Mouse (Mus musculus) hindbrain, embryonic 13.5 days (tissue): Measurements from ENCODE around the gene Cep19. TPM values are rescaled to one million over a fixed set of nuclear protein-coding genes. Genes with fewer than 3 reads are reported as not detected.

Source experiments
- ATAC-seq: fragments of 200-750 bp; cut with Nextera tagmentation; 2 replicates; pipeline ENCODE4 v1.8.0; 2017; ENCODE audit warnings: moderate TSS enrichment; ENCODE audit not compliant: low FRiP score
- H3K27ac ChIP-seq: fragments of 300-500 bp; sonication (generic); 2 replicates; pipeline ENCODE4 v1.5.1; 2015; ENCODE audit warnings: inconsistent platforms, mild to moderate bottlenecking, moderate library complexity
- H3K27me3 ChIP-seq: fragments of 300-500 bp; sonication (generic); 2 replicates; pipeline ENCODE4 v1.6.1; 2015; ENCODE audit warnings: mild to moderate bottlenecking, inconsistent platforms
- H3K36me3 ChIP-seq: fragments of 300-500 bp; sonication (generic); 2 replicates; pipeline ENCODE4 v1.6.1; 2015; ENCODE audit warnings: mild to moderate bottlenecking, inconsistent platforms
- H3K4me1 ChIP-seq: fragments of 300-500 bp; sonication (generic); replicated peaks from 2 replicates; pipeline ENCODE4 v1.6.1; 2015; ENCODE audit warnings: inconsistent platforms
- H3K4me2 ChIP-seq: fragments of 300-500 bp; sonication (generic); 2 replicates; pipeline ENCODE4 v1.6.1; 2015; ENCODE audit warnings: inconsistent platforms, mild to moderate bottlenecking, moderate library complexity
- H3K4me3 ChIP-seq: fragments of 300-500 bp; sonication (generic); 2 replicates; pipeline ENCODE4 v1.5.1; 2015; ENCODE audit warnings: mild to moderate bottlenecking, inconsistent platforms
- H3K9ac ChIP-seq: fragments of 300-500 bp; sonication (generic); 2 replicates; pipeline ENCODE4 v1.6.1; 2015; ENCODE audit warnings: mild to moderate bottlenecking, inconsistent platforms
- H3K9me3 ChIP-seq: fragments of 300-500 bp; sonication (generic); 2 replicates; pipeline ENCODE4 v1.6.1; 2016; ENCODE audit warnings: inconsistent platforms
- WGBS: fragments of 180-500 bp; shearing (Covaris S2); methylation state at CpG from one replicate; pipeline ENCODE4 v1.1.7; 2015; 5-methylcytosine and 5-hydroxymethylcytosine counted together
- polyA plus RNA-seq: library from polyadenylated mRNA; unstranded; fragments of >200 nt; fragmentation: Nextera tagmentation; extraction: Ambion mirVana; gene quantifications from 2 replicates; pipeline ENCODE4 v1.2.1, GENCODE M21; 2015

The Cep19 gene
- polyA plus RNA-seq, 1 experiment from 2014 or later, result 52.0 TPM

DNA sequence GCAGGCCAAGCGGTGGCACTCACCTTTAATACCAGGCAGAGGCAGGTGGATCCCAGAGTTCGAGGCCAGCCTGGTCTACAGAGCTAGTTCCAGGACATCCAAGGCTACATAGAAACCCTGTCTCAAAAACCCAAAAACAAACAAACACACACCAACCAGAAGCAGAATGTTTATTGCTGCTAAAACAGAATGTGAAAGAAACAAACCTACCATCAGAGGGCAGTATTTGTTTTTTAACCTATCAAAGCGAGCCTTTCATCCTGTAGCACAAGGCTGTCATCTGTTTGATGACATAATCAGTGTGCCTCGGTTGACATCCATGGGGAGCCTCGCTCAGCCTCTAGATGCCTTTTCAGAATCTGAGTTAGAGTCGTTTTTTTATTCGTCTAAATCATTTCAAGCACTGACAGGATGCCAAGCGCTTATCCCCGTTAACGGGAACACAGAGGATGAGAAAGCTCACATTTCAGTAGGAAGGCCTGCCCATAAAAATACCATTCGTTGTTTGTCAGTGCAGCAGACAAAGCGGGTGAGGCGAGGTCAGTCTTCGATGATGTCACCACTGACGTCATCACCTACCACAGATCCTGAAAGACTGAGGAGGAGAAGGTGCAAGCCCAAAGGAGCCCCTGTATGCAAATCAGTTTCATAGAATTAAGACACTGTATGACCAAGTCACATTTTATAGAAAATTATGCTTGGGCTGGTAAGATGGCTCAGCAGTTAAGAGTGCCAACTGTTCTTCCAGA, 11.5 kb downstream of the Cep19 start:
- Histone ChIP-seq H3K4me1 (no peaks in the 10 kb centered on the region), H3K36me3 (peaks cover 39% of the 10 kb centered on the region), H3K4me2 (no peak overlapping the region), H3K27ac (no peak overlapping the region), H3K4me3 (no peak overlapping the region), H3K9ac (no peak overlapping the region), H3K27me3 (no peaks in the 10 kb centered on the region), H3K9me3 (no peaks in the 10 kb centered on the region)
- WGBS, result 80% methylated on average over 15 of the region's 15 CpGs
- ATAC-seq, result no peak

- WGBS, result 74% methylated on average over 23 of the region's 23 CpGs
- no peaks in the 10 kb centered on the region for H3K9me3 ChIP-seq
Measured at GRCm38 (mm10) chr16:32113541-32114218, 14.1 kb downstream of the Cep19 start.

GRCm38 (mm10) chr16:32114406-32114805, 14.8 kb downstream of the Cep19 start:
- Histone ChIP-seq H3K4me2 (no peak overlapping the region), H3K9ac (no peak overlapping the region), H3K9me3 (no peaks in the 10 kb centered on the region), H3K27me3 (no peaks in the 10 kb centered on the region), H3K36me3 (peaks cover 8% of the 10 kb centered on the region), H3K4me1 (no peaks in the 10 kb centered on the region), H3K27ac (no peak overlapping the region), H3K4me3 (no peak overlapping the region)
- no peak for ATAC-seq
- WGBS, result 84% methylated on average over 10 of the region's 10 CpGs

More at GRCm38 (mm10) chr16:32113541-32114218, 14.1 kb downstream of the Cep19 start:
- Histone ChIP-seq H3K4me3 (no peak overlapping the region), H3K27ac (no peak overlapping the region), H3K4me1 (no peaks in the 10 kb centered on the region), H3K9ac (no peak overlapping the region), H3K36me3 (peaks cover 15% of the 10 kb centered on the region), H3K4me2 (no peak overlapping the region), H3K27me3 (no peaks in the 10 kb centered on the region)
- no peak for ATAC-seq

GRCm38 (mm10) chr16:32114968-32115695, 15.5 kb downstream of the Cep19 start:
- Histone ChIP-seq H3K4me1 (no peaks in the 10 kb centered on the region), H3K27me3 (no peaks in the 10 kb centered on the region), H3K4me3 (no peak overlapping the region), H3K36me3 (peaks cover 6% of the 10 kb centered on the region), H3K4me2 (no peak overlapping the region), H3K9me3 (no peaks in the 10 kb centered on the region), H3K9ac (no peak overlapping the region), H3K27ac (no peak overlapping the region)
- WGBS, result 20% methylated on average over 15 of the region's 15 CpGs
- no peak for ATAC-seq

DNA sequence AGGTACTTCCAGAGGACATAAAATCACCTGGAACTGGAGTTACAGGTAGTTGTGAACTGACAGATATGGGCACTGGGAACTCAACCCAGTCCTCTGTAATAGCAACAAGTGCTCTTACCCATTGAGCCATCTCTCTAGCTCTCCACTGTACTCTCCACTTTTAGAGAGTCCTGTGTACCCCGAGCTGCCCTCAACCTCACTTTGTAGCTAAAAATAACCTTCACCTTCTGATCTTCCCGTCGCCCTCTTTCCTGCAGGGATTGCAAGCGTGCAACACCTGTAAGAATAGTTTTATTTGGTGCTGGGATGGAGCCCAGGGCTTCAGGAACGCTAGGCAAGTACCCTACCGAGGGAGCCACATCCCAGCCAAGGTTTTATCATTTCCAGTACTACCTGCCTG, 16.2 kb downstream of the Cep19 start:
- H3K4me3 ChIP-seq, result no peak overlapping the region
- no peaks in the 10 kb centered on the region for H3K27me3 ChIP-seq
- H3K4me2 ChIP-seq, result no peak overlapping the region
- H3K36me3 ChIP-seq, result no peaks in the 10 kb centered on the region
- 62% methylated on average over 6 of the region's 6 CpGs for WGBS
- no peak overlapping the region for H3K9ac ChIP-seq
- H3K9me3 ChIP-seq, result no peaks in the 10 kb centered on the region
- H3K27ac ChIP-seq, result no peak overlapping the region
- no peaks in the 10 kb centered on the region for H3K4me1 ChIP-seq
- no peak for ATAC-seq

GRCm38 (mm10) chr16:32116186-32116585, 16.6 kb downstream of the Cep19 start:
- Histone ChIP-seq H3K27me3 (no peaks in the 10 kb centered on the region), H3K36me3 (no peaks in the 10 kb centered on the region), H3K4me2 (no peak overlapping the region), H3K4me1 (no peaks in the 10 kb centered on the region), H3K4me3 (no peak overlapping the region), H3K27ac (no peak overlapping the region), H3K9me3 (no peaks in the 10 kb centered on the region), H3K9ac (no peak overlapping the region)
- ATAC-seq, result no peak
- WGBS, result 73% methylated on average over 5 of the region's 5 CpGs

GRCm38 (mm10) chr16:32120454-32120853, 20.9 kb downstream of the Cep19 start:
- H3K27ac ChIP-seq, result no peak overlapping the region
- no peak overlapping the region for H3K4me3 ChIP-seq
- no peaks in the 10 kb centered on the region for H3K4me1 ChIP-seq
- WGBS, result 78% methylated on average over 3 of the region's 3 CpGs
- H3K27me3 ChIP-seq, result no peaks in the 10 kb centered on the region
- no peaks in the 10 kb centered on the region for H3K9me3 ChIP-seq
- H3K36me3 ChIP-seq, result no peaks in the 10 kb centered on the region
- no peak overlapping the region for H3K9ac ChIP-seq
- ATAC-seq, result no peak
- H3K4me2 ChIP-seq, result no peak overlapping the region

- no peaks in the 10 kb centered on the region for H3K36me3 ChIP-seq
- no peak overlapping the region for H3K4me2 ChIP-seq
- no peaks in the 10 kb centered on the region for H3K27me3 ChIP-seq
- 95% methylated on average over 7 of the region's 7 CpGs for WGBS
- no peak overlapping the region for H3K4me3 ChIP-seq
- H3K4me1 ChIP-seq, result no peaks in the 10 kb centered on the region
- ATAC-seq, result no peak
- H3K9me3 ChIP-seq, result no peaks in the 10 kb centered on the region
- no peak overlapping the region for H3K27ac ChIP-seq
- no peak overlapping the region for H3K9ac ChIP-seq
Measured at GRCm38 (mm10) chr16:32124020-32124419, 24.4 kb downstream of the Cep19 start.

GRCm38 (mm10) chr16:32124444-32125335, 25.1 kb downstream of the Cep19 start:
- Histone ChIP-seq H3K36me3 (no peaks in the 10 kb centered on the region), H3K9me3 (no peaks in the 10 kb centered on the region), H3K4me1 (no peaks in the 10 kb centered on the region), H3K9ac (no peak overlapping the region), H3K4me2 (no peak overlapping the region), H3K27me3 (no peaks in the 10 kb centered on the region), H3K27ac (no peak overlapping the region), H3K4me3 (no peak overlapping the region)
- no peak for ATAC-seq
- WGBS, result 73% methylated on average over 17 of the region's 17 CpGs

DNA sequence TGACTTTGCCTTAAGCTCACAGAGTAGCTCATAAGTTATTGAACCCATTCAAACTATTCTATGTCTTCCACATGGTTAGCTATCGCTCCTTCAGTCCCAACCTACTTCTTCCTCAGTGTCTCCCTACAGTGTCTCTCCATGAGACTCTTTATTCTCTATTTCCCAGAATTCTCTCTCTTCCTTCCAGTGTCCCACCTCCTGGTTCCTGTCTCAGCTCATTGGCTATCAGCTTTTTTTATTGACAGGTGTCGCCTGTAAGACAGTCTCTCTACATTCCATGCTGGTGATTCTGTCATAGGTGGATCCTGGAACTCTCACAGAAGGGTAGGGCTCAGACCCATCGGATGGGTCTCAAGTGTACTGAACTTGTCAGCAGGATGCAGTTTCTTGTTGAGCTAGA, 25.8 kb downstream of the Cep19 start:
- WGBS, result 92% methylated on average over 3 of the region's 3 CpGs
- H3K36me3 ChIP-seq, result no peaks in the 10 kb centered on the region
- no peak for ATAC-seq
- no peak overlapping the region for H3K27ac ChIP-seq
- H3K9ac ChIP-seq, result no peak overlapping the region
- no peak overlapping the region for H3K4me2 ChIP-seq
- H3K27me3 ChIP-seq, result no peaks in the 10 kb centered on the region
- H3K4me1 ChIP-seq, result no peaks in the 10 kb centered on the region
- H3K9me3 ChIP-seq, result no peaks in the 10 kb centered on the region
- no peak overlapping the region for H3K4me3 ChIP-seq

DNA sequence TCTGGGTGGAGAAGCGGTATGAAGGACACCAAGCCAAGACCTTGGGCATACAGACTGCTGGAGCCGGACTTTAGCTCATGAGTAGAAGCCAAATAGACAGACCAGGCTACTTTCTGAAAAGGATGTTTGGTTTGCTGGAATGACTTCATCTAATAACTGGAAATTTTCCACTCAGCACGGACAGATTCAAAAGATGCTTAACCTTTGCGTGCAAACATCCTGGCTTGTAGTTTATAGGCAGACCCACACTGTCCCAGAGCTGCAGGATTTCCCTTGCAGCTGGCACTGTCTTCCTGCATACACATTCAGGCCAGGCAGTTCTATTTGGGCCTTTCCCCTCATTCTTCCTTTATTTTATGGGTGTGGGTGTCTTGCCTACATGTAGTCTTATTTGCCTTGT, 27.4 kb downstream of the Cep19 start:
- Histone ChIP-seq H3K36me3 (no peaks in the 10 kb centered on the region), H3K27me3 (no peaks in the 10 kb centered on the region), H3K4me2 (no peak overlapping the region), H3K27ac (no peak overlapping the region), H3K4me3 (no peak overlapping the region), H3K4me1 (no peaks in the 10 kb centered on the region), H3K9me3 (no peaks in the 10 kb centered on the region), H3K9ac (no peak overlapping the region)
- no peak for ATAC-seq
- 91% methylated on average over 4 of the region's 4 CpGs for WGBS
